Mouse (Mus musculus) midbrain, embryonic 16.5 days (tissue): ENCODE measurements around the gene Surf6. TPM values are rescaled to one million over a fixed set of nuclear protein-coding genes. Genes with fewer than 3 reads are reported as not detected.

Source experiments
- ATAC-seq: fragments of 200-750 bp; cut with Nextera tagmentation; 2 replicates; pipeline ENCODE4 v1.8.0; 2017; ENCODE audit warnings: moderate TSS enrichment
- H3K27ac ChIP-seq: fragments of 300-500 bp; sonication (generic); 2 replicates; pipeline ENCODE4 v1.5.1; 2014; ENCODE audit warnings: mild to moderate bottlenecking, low read length, mixed read lengths
- H3K27me3 ChIP-seq: fragments of 300-500 bp; sonication (generic); 2 replicates; pipeline ENCODE4 v1.6.1; 2014; ENCODE audit warnings: low read depth, low read length, mixed read lengths; ENCODE audit not compliant: control insufficient read depth, insufficient read depth
- H3K36me3 ChIP-seq: fragments of 300-500 bp; sonication (generic); 2 replicates; pipeline ENCODE4 v1.6.1; 2014; ENCODE audit warnings: mild to moderate bottlenecking, low read length, moderate library complexity, mixed read lengths; ENCODE audit not compliant: control insufficient read depth, insufficient read depth
- H3K4me1 ChIP-seq: fragments of 300-500 bp; sonication (generic); 2 replicates; pipeline ENCODE4 v1.6.1; 2014; ENCODE audit warnings: mild to moderate bottlenecking, low read length, mixed read lengths; ENCODE audit not compliant: control insufficient read depth, insufficient read depth
- H3K4me2 ChIP-seq: fragments of 300-500 bp; sonication (generic); 2 replicates; pipeline ENCODE4 v1.6.1; 2014; ENCODE audit warnings: mild to moderate bottlenecking, low read length, mixed read lengths
- H3K4me3 ChIP-seq: fragments of 300-500 bp; sonication (generic); 2 replicates; pipeline ENCODE4 v1.5.1; 2014; ENCODE audit warnings: low read depth, mild to moderate bottlenecking, low read length, moderate library complexity, mixed read lengths
- H3K9ac ChIP-seq: fragments of 300-500 bp; sonication (generic); 2 replicates; pipeline ENCODE4 v1.6.1; 2014; ENCODE audit warnings: low read depth, low read length, mixed read lengths
- H3K9me3 ChIP-seq: fragments of 300-500 bp; sonication (generic); replicated peaks from 2 replicates; pipeline ENCODE4 v1.6.1; 2014; ENCODE audit warnings: mild to moderate bottlenecking, low read length, mixed read lengths; ENCODE audit not compliant: control insufficient read depth, poor library complexity, severe bottlenecking
- WGBS: fragments of 180-500 bp; shearing (Covaris S2); extraction: QIAGEN DNeasy Blood & Tissue Kit; methylation state at CpG from one replicate; pipeline ENCODE4 v1.1.7; 2014; 5-methylcytosine and 5-hydroxymethylcytosine counted together
- polyA plus RNA-seq: library from polyadenylated mRNA; unstranded; fragments of >200 nt; fragmentation: Nextera tagmentation; extraction: Ambion mirVana; gene quantifications from 2 replicates; pipeline ENCODE4 v1.2.1, GENCODE M21; 2015

Surf6 gene
- polyA plus RNA-seq: 30.7 and 32.6 TPM in 2 replicates

DNA sequence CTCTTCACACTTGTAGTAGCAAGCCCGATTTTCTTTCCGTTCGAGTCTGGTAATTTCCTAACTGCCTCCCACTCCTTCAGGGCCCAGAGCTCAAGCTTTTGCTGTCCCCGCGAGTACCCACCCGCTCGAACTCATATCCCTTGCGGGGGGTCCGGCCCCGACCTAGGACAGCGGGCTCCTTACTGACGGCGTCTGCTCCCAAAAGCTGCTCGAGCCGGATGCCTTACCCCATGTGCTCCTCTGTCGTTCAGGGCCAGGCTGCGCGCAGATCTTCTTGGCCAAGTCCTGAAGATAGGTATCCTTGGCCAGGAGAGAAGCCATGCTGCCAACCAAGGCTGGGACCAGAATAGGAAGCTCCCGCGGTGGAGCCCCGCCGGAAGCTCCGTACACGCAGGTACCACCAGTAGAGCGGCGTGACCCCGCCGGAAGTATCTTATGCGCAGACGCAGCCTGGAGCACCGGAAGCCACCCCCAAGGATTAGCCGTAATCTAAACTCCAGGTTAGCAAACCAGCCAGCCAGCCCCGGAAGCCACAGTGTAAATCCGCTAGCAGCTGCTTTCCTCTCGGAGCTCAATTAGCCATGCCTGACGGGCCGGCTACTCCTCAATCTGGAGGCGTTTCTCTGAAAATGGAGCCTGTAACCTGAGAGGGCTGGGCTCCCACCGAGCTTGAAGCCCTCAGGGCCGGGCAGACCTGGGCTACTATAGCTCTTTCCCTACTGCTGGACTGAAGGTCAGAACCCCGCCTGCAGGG lies at the start of gene Surf6:
Gene Surf6 (minus strand): TSS at position 413 of the 754 bp plus-strand sequence.
- WGBS: under 1% methylated on average over 41 of the region's 41 CpGs
- H3K27ac ChIP-seq: peak within 1 kb of the TSS; percentile 86
- peak within 1 kb of the TSS; percentile 73 for H3K9ac ChIP-seq
- peak within 1 kb of the TSS; percentile 72 for H3K4me2 ChIP-seq
- H3K27me3 ChIP-seq: no peaks in the 10 kb centered on the region
- H3K4me1 ChIP-seq: peaks cover 21% of the 10 kb centered on the region
- peak within 1 kb of the TSS; percentile 76 for H3K4me3 ChIP-seq
- H3K9me3 ChIP-seq: no peaks in the 10 kb centered on the region
- peaks cover 34% of the 10 kb centered on the region for H3K36me3 ChIP-seq
- peak; percentile 96 for ATAC-seq

DNA sequence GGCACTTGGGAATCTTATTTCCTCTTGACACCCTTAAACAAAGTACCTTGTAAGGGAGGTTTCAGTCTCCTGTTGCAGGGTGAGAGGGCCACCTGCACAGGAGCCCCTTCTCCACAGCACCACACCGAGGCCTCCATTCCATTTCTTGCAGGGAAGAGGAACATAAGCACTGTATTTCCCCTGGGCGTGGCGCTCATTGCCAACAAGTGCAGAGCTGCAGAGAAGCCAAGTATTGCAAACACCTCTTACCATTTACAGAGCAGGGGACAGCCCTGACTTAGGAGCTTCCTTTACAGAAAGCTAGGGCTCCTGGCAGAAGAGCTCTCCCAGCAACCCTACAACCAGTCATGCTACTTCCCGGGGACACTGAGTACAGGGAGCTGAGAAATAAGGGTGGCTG lies 49.5 kb upstream of the Surf6 start:
- Histone ChIP-seq H3K27ac (no peak overlapping the region), H3K27me3 (no peaks in the 10 kb centered on the region), H3K9ac (no peak overlapping the region), H3K4me3 (no peak overlapping the region), H3K4me1 (no peaks in the 10 kb centered on the region), H3K9me3 (no peaks in the 10 kb centered on the region), H3K36me3 (peaks cover 26% of the 10 kb centered on the region), H3K4me2 (no peak overlapping the region)
- WGBS: 93% methylated on average over 4 of the region's 4 CpGs
- no peak for ATAC-seq

DNA sequence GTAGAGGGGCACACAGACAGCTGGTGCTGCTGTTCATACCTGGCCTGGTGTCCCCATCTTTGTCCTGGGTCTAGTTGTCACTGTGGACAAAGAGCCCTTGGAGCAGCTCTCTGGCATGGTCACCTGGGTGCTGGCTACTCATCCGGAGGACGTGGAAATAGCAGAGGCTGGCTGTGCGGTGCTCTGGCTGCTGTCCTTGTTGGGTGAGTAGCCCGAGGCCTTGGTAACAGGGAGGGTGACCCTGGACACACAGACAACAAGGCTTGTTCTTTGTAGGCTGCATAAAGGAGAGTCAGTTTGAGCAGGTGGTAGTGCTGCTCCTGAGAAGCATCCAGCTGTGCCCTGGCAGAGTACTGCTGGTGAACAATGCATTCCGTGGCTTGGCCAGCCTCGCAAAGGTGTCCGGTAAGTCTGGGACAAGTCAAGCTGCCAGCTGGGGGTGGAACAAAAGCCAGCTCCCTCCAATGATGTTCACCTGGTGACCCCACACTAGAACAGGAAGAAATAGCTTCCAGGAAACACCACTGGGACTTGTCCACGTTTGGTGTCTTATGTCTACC lies 48.7 kb upstream of the Surf6 start:
- Histone ChIP-seq H3K4me3 (no peak overlapping the region), H3K4me1 (no peaks in the 10 kb centered on the region), H3K27me3 (no peaks in the 10 kb centered on the region), H3K36me3 (peaks cover 22% of the 10 kb centered on the region), H3K4me2 (no peak overlapping the region), H3K9me3 (no peaks in the 10 kb centered on the region), H3K27ac (no peak overlapping the region), H3K9ac (no peak overlapping the region)
- WGBS: 88% methylated on average over 8 of the region's 8 CpGs
- no peak for ATAC-seq

DNA sequence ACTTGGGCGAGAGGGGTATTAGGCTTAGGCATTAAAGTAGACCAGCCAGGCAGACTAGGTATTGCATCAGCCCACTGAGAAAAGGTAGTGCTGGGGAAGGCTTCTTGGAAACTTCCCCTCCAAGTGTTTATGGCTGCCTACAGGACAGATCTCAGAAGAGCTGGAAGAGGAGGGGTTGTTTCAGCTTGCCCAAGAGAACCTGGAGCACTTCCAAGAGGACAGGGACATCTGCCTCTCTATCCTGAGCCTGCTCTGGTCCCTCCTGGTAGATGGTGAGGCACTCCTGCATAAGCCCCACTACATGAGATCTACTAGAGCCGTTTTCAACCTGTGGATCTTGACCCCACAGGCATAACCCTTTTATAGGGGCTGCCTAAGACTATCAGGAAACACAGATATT lies 47.7 kb upstream of the Surf6 start:
- no peaks in the 10 kb centered on the region for H3K4me1 ChIP-seq
- H3K9ac ChIP-seq: no peak overlapping the region
- H3K27ac ChIP-seq: no peak overlapping the region
- H3K9me3 ChIP-seq: no peaks in the 10 kb centered on the region
- no peak overlapping the region for H3K4me2 ChIP-seq
- no peaks in the 10 kb centered on the region for H3K27me3 ChIP-seq
- peaks cover 22% of the 10 kb centered on the region for H3K36me3 ChIP-seq
- whole genome bisulfite sequencing: 90% methylated on average over 2 of the region's 2 CpGs
- ATAC-seq: no peak
- H3K4me3 ChIP-seq: no peak overlapping the region

DNA sequence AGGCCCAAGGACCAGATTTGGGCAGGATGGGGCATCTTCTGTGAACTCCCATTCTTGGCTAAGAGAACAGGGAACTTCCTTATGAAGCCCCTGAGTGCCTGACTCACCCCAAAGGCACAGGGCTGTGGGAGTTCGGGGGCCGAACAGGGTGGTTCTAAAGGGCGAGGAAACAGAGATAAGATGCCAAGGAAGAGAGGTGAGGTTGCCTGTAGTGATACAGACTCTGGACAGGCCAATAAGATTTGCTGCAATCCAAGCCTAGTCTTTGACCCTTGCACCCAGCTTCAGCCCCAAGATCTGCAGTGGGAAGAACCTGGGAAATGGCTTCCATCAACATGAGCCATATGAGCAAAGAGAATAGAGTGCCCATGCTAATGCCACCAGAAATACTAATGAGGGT lies 40.6 kb upstream of the Surf6 start:
- H3K4me1 ChIP-seq: no peaks in the 10 kb centered on the region
- no peak overlapping the region for H3K4me3 ChIP-seq
- H3K27ac ChIP-seq: no peak overlapping the region
- no peak for ATAC-seq
- H3K36me3 ChIP-seq: no peaks in the 10 kb centered on the region
- H3K9ac ChIP-seq: no peak overlapping the region
- 84% methylated on average over 3 of the region's 3 CpGs for WGBS
- H3K9me3 ChIP-seq: no peaks in the 10 kb centered on the region
- H3K27me3 ChIP-seq: no peaks in the 10 kb centered on the region; the same call in 1 of the 2 replicates
- no peak overlapping the region for H3K4me2 ChIP-seq

DNA sequence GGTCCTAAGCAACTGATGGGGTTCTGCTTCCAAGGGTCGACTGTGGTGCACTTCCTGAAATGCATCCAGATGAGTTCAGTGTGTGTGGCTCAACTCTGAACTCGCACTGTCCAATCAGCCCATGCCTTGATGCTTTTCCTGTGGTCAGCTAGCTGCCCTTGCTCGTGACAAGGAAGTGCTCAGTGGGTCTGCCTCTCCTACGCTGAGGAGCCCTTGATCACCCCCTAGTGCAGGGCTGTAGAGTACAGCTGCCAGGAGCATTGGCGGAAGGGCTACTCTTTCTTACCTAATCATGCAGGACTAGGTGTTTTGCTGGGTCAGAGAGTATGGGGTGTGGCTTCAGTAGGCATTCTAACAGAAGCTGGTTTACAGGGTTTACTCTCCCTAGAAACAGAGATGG lies 38.9 kb upstream of the Surf6 start:
- no peaks in the 10 kb centered on the region for H3K9me3 ChIP-seq
- no peaks in the 10 kb centered on the region for H3K36me3 ChIP-seq
- H3K27me3 ChIP-seq: no peaks in the 10 kb centered on the region; the same call in 1 of the 2 replicates
- H3K4me2 ChIP-seq: no peak overlapping the region
- H3K9ac ChIP-seq: no peak overlapping the region
- ATAC-seq: no peak
- no peaks in the 10 kb centered on the region for H3K4me1 ChIP-seq
- no peak overlapping the region for H3K4me3 ChIP-seq
- WGBS: 44% methylated on average over 5 of the region's 5 CpGs
- no peak overlapping the region for H3K27ac ChIP-seq

DNA sequence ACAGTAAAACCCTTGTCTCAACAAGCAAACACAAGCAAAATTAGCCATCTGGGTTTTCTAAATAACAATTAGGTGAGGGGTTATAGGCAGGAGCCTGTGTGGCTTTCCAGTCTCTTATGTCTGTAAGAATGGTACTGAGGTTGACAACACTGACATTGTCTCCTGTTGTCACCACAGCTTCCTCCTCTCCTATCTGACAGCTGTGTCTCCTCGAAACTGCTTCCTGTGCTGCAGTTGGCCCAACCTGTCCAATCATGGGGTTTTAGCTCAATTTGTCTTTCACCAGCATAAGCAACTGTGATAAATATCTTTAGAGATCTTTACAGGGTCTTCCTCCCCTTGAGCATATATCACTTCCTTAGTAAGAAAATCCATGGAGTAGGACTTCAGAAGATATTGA lies 33.7 kb upstream of the Surf6 start:
- Histone ChIP-seq H3K36me3 (no peaks in the 10 kb centered on the region), H3K9me3 (no peaks in the 10 kb centered on the region), H3K27ac (no peak overlapping the region), H3K9ac (no peak overlapping the region), H3K4me3 (no peak overlapping the region), H3K27me3 (no peaks in the 10 kb centered on the region), H3K4me2 (no peak overlapping the region), H3K4me1 (peaks cover 12% of the 10 kb centered on the region)
- ATAC-seq: no peak
- 65% methylated on average over 1 of the region's 1 CpGs for WGBS

DNA sequence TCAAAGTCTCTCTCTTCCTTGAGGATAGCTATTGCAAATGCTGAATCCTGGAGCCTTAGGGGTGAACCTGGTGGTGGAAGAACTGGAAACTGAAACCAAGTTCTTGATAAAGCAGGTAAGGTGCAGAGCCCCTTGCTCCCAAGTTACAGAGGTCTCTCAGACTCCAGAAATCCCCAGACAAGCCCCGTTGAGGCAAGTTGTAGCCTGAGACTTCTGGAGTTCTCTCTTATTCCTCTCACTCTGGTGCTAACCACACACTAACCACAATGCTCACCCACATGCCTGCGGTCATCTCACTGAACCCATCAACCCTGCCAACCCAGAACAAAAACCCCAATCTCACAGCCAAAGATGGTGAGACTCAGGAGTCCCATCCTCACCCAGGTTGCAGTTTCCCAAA lies 32.6 kb upstream of the Surf6 start:
- Histone ChIP-seq H3K27me3 (no peaks in the 10 kb centered on the region), H3K4me2 (no peak overlapping the region)
- WGBS: 97% methylated on average over 2 of the region's 2 CpGs

DNA sequence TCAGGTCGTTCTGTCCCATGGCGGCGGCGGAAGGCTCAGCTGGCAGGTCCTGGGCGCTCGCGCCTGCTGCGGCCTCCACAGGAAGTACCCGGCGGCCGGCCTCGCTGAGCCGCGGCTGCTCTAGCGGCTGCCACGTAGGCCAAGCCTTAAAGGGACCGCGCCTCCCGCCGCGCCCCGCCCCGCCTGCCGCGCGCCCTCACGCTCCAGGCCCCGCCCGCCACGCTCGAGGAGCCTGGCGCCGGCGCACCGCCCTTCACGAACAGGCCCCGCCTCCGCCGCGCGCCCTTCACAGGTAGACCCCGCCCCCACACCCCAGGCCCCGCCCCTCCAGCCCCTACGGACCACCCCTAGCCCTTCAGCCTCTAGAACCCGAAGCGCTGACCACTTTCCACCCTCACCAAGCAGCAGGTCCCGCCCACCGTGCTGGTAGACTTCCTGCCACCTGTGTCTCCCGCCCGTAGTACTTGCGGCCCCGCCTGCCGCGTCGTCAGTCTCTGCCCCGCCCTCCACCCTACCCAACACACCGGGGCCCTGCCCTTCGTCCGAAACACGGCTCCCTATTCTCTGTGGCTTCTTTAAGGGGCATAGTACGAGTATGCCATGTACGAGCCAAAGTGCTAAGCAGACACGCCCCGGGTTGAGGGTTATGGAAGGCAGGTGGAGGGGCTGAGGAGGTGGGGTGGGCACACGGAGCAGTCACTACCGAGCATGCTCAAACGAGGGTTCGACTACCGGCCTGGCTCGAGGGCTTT lies 30.8 kb upstream of the Surf6 start, which contains the start of the genes Surf4 and Stkld1:
Gene Surf4 (minus strand): TSS at position 625 of the 752 bp plus-strand sequence.
Gene Stkld1 (plus strand): TSS at position 744 of the 752 bp plus-strand sequence.
- Histone ChIP-seq H3K27ac (peak within 1 kb of the TSS; percentile 80), H3K9me3 (no peaks in the 10 kb centered on the region), H3K4me3 (peak within 1 kb of the TSS; percentile 96), H3K36me3 (peaks cover 10% of the 10 kb centered on the region; the same call in 1 of the 2 replicates), H3K27me3 (no peaks in the 10 kb centered on the region), H3K4me1 (peaks cover 25% of the 10 kb centered on the region), H3K4me2 (peak within 1 kb of the TSS; percentile 80), H3K9ac (peak within 1 kb of the TSS; percentile 99)
- ATAC-seq: peak; percentile 94
- WGBS: under 1% methylated on average over 41 of the region's 70 CpGs

More for the DNA sequence above, 32.6 kb upstream of the Surf6 start:
- peaks cover 23% of the 10 kb centered on the region for H3K4me1 ChIP-seq
- H3K27ac ChIP-seq: no peak overlapping the region
- ATAC-seq: no peak
- H3K9ac ChIP-seq: no peak overlapping the region
- no peaks in the 10 kb centered on the region for H3K9me3 ChIP-seq
- H3K4me3 ChIP-seq: no peak overlapping the region
- H3K36me3 ChIP-seq: peaks cover 4% of the 10 kb centered on the region; the same call in 1 of the 2 replicates
